Mouse (Mus musculus) subcutaneous adipose tissue, adult 2 months (tissue): ENCODE results near the gene Scpep1. TPM values are rescaled to one million over a fixed set of nuclear protein-coding genes. Genes with fewer than 3 reads are reported as not detected.

Experiments used
- polyA plus RNA-seq: library from polyadenylated mRNA; depleted of rRNA; stranded (reverse); fragments of >200 nt; gene quantifications from 2 replicates; pipeline ENCODE4 v1.2.3, GENCODE M21; 2012; ENCODE audit warnings: low replicate concordance; rRNA removed

Scpep1 gene
- 35.2 and 59.1 TPM in 2 replicates for polyA plus RNA-seq

GRCm38 (mm10) chr11:88955217-88955969 is at the start of gene Scpep1:
Scpep1 (minus strand) TSS chr11:88955465.

GRCm38 (mm10) chr11:88998974-88999722 is 43.9 kb upstream of the Scpep1 start, which contains the start of gene Trim25:
Trim25 (plus strand) TSS chr11:88999376.

GRCm38 (mm10) chr11:88970202-88970732 is 15.0 kb upstream of the Scpep1 start, which contains the start of gene Coil:
Coil (plus strand) TSS chr11:88970252.

GRCm38 (mm10) chr11:88966881-88967361 is 11.7 kb upstream of the Scpep1 start, which contains the start of gene Elobl:
Elobl (minus strand) TSS chr11:88966931.

Other genes with a start within 250 kb of the Scpep1 start
- gene Msi2, start 237.0 kb downstream of the Scpep1 start, polyA plus RNA-seq = 13.0 and 22.5 TPM in 2 replicates
- gene Akap1, start 90.9 kb downstream of the Scpep1 start, polyA plus RNA-seq = 69.5 and 98.1 TPM in 2 replicates
- 0.32 and 0.59 TPM in 2 replicates for gene Elobl, start 11.5 kb upstream of the Scpep1 start, polyA plus RNA-seq
- gene Coil, start 14.8 kb upstream of the Scpep1 start, polyA plus RNA-seq = 2.7 and 8.3 TPM in 2 replicates
- gene Trim25, start 43.9 kb upstream of the Scpep1 start, polyA plus RNA-seq = 21.7 and 33.9 TPM in 2 replicates
- 5.7 and 6.8 TPM in 2 replicates for gene Dgke, start 111.4 kb upstream of the Scpep1 start, polyA plus RNA-seq
- 1.6 and 12.6 TPM in 2 replicates for gene Gm525, start 118.4 kb upstream of the Scpep1 start, polyA plus RNA-seq